Mouse (Mus musculus): ENCODE measurements around the gene Ms4a15.
A peak's percentile ranks its signal among the peaks of the same experiment; 100 is the strongest.

Ms4a15 gene

DNA sequence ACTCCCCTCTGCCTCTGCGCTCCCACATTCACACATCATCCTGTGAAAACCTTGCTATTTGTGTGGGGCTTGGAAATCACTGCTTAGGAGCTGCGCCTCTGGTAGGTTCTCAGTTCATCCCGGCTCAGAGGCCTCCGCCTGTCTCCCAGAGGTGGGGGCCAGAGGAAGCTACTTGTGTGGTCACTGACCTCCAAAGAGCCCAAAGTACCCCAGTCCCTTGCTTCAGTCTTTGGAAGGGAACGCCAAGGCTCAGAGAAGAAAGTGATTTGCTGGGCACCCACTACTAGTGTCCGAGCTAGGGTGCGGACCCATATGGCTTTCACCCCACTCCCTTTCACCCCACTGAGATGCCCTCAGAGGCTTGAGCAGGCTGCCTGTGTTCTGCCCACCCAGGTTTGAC lies at the start of gene Ms4a15:
Ms4a15 (minus strand) TSS at position 101 of the 400 bp plus-strand sequence.
- DNase-seq (ENCODE audit: low spot score in 2 of 2): no peak

DNA sequence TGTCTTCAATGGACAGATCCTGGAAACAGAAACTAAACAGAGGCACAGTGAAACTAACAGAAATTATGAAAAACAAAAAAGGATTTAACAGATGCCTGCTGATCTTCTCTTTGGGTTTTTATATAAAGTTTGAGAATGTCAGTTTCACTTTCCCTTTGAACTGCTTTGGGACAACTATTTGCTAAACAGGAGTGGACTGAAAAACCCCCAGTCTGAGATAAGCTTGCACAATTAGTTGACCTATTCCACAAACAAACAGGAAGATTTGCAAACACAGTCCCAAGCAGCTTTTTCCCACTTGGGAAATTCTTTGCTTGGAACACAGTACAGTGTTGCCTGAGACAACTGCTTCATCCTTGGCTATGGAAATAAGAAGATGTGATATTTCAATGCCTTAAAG lies 44.5 kb upstream of the Ms4a15 start:
- no peak for DNase-seq (ENCODE audit: low spot score in 2 of 2)

DNA sequence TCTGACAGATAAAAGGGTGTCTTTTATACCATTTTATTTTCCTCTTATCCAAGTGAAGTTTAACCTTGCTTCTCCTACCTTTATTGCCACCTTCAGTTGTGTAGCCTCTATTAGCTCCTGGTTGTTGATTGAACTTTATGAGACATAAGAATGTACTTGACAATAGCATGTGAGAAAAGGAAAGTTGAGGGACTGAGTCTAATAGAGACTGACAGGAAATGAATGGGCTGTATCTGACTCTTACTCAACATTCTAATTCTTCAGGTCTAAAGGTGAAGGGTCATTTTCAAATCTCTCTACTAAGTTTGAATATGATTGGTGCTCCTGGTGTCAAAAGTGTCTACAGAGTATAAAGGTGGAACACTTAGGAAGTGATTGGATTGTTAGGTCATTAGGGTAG lies 29.3 kb upstream of the Ms4a15 start:
- DNase-seq (ENCODE audit: low spot score in 2 of 2): no peak

DNA sequence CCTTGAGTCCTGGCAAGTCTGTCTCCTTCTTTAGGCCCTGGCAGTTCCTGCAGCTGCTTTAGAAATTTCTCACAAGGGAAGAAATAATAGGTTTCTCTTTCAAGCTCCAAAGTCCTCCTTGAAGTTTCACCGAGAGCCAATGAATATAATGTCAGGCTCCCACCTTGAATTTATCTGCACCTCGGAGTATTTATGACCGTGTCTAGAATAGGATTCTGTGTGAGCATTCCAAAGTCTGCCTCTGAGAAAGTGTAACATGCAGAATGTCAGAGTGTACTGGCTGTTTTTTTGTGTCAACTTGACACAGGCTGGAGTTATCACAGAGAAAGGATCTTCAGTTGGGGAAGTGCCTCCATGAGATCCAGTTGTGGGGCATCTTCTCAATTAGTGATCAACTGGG lies 24.8 kb upstream of the Ms4a15 start, which contains the start of gene Ms4a18:
Ms4a18 (minus strand) TSS at position 141 of the 400 bp plus-strand sequence.
- no peak for DNase-seq (ENCODE audit: low spot score in 2 of 2)

DNA sequence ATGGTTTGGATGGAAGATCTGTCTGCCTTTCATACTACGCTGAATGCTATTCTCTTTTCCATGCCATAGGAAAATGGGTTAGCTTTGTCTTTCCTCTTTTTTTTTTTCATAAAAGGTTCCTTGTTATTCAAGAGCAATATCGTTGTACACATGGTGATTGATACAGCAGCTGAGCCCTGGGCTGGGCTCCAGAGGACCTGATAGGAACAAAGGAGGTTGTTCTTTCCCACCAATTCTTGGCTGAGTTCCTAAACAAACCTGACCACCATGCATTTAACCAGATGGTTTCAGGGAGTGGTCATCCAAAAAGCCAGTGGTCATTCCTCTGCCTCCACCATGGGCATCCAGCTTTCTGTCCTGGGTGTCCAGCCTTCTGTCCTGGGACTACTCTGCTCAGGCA lies 24.2 kb upstream of the Ms4a15 start:
- DNase-seq (ENCODE audit: low spot score in 2 of 2): no peak

DNA sequence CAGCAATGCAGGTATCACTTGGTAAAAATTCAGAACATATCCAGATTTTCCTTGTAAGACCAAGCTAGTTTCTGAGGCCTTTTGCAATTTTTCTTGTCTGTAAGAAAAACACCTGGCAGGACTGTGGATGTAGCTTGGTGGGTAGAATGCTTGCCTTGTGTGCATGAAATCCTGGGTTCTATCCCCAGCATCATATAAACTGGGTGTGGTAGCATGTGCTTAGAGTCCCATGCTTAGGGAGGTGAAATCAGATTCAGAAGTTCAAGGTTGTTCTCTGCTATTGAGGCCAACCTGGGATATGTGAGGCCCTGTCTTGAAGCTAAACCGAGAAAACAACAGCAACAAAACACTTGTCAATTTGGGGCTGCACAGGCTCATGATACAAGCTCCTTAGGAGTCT lies 22.9 kb upstream of the Ms4a15 start:
- no peak for DNase-seq (ENCODE audit: low spot score in 2 of 2)

DNA sequence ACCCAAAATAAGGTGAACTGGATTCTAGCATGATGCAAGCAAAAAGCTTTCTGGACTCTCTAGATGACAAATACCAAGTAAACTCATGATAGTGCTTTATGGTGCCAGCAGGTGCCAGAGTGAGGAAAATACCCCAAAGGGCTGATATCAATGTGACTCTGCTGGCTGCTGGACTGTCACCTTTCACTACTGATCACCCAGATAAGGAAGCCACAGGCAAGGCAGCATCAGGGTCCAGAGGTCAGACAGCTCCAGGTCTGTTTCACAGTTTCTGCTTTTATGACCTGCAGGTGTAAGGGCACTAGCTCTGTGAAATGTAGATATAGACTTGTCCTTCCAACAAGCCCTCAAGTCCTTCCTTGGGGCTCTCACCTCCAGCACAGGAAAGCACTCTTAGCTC lies 22.4 kb upstream of the Ms4a15 start:
- DNase-seq (ENCODE audit: low spot score in 2 of 2): no peak

DNA sequence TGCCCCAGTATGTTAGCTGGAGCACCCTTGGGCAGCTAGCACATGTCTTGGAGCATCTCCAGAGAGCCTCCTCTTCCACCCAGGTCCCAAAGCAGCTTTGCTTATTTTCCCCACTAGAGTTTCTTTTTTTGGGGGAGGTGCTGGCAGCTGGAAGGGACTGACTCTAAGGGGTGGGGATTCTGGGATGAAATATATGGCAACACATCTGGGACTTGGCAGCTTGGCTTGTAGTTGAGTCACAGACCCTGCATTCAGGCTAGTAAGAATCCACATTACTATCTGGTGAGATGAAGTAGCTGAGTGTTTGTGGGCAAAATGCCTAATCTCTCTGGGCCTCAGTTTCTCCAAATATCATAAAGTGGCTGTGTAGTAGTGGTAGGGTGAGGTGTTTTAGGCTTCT lies 1.1 kb downstream of the Ms4a15 start:
- no peak for DNase-seq (ENCODE audit: low spot score in 2 of 2)

DNA sequence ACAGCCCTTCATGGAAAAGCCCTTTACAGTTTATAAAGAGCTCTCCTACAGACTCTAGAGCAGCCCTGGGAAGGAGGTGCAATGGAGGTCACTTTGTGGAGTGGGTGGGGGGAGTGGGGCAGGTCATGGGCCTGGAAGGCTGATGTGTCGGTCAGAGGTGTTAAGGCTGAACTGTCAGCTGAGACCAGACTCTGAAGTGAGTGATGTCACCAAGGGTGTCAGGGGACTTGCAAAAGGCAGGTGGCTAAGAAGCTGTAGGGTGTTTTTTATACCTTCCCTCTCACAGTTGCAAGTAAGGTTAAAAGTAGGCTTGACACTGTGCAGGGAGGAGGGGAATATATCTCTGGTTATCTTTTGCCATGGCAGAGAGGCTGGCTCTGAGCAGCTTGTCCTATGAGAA lies 2.3 kb downstream of the Ms4a15 start:
- no peak for DNase-seq (ENCODE audit: low spot score in 2 of 2)

DNA sequence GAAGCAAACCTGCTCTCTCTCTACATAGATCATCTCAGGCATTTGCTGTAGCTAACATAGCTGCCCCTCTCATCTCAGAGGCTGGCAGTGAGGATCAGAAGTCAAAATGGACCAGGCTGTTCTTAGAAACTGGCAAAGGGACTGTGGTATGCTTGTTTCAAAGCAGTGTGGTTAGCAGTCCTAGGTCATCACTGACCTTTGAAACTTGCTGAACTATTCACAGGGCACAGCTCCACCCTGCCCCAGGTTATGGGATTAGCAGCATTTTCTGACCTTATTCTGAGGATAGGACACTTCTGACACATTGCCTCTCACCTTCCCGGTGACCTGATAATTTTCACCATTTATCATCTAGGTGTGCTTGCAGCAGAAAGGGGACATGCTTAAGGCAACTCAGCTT lies 4.5 kb downstream of the Ms4a15 start:
- no peak for DNase-seq (ENCODE audit: low spot score in 2 of 2)

DNA sequence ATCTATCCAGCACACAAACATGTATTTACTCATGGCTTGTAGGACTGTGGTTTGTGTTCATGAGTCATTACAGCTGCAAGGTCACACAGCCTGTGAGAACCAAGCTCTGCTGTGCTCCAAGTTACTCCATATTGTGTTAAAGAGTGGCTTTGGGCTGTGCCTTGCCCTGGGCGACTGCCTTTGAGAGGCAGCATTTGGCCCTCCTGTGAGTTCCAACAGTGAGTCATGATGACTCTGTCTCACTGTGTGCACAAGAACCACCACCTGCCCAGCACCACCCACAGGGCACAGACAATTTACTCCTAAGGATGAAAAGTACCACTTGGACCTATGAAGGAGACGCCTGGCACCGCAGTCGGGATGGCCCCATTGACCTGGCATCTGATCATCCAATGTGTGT lies 7.2 kb downstream of the Ms4a15 start:
- no peak for DNase-seq (ENCODE audit: low spot score in 2 of 2)

DNA sequence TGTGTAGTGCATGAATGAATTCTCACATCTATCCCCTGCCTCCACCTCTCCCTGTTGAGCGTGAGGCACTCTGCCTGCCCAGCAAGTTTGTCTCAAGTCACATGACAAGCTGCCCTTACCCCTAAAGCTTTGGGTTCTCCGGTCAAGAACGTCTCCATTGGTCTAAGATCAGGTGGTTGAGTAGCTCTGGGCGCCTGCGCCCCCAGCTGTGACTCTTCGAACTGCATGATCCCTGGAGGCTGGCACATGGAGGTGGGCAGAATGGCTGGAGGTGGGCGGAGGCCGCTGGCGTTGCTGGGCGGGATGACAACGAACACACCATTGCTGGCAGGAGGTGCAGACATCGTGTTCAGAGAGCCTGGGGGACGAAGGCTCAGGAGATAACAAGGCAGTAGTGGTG lies 8.5 kb downstream of the Ms4a15 start:
- no peak for DNase-seq (ENCODE audit: low spot score in 2 of 2)

DNA sequence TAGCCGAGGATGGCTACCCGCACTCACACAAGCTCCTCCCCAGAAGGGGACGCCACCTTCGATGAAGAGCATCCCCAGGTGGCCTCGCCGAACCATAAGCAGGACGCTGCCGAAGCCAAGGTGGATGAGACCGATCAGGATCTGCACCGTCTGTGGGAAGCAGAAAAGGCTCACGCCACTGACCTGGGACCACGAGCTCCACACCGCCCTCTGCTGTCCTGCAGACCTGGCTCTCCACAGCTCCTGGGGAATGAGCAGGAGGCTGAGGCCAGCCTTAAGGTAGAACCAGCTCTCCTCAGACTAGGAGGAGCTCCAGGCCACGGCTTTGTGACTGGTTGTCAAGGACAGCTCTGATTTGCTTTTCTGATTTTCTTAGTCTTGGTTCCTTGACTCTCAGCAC lies 9.9 kb downstream of the Ms4a15 start:
- DNase-seq (ENCODE audit: low spot score in 2 of 2): peak; percentile 15 to 32

DNA sequence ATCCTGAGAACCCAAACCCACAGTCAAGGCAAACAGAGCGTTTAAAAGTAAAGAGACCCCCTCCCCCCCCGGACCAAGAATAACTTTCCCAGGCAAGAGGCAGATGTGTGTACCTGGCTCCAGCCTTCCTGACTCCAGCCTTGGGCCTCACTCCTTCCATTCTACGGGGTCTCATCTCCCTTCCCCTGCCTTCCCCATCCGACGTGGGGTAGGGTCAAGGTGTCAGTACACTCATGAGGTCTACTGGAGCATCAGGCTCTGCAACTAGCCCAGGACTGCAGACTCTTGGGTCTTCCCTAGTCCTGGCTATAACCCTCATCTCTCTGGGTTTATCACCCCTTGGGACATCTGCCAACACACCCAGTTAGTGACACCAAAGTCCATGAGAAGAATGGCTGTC lies 12.8 kb downstream of the Ms4a15 start:
- no peak for DNase-seq (ENCODE audit: low spot score in 2 of 2)

DNA sequence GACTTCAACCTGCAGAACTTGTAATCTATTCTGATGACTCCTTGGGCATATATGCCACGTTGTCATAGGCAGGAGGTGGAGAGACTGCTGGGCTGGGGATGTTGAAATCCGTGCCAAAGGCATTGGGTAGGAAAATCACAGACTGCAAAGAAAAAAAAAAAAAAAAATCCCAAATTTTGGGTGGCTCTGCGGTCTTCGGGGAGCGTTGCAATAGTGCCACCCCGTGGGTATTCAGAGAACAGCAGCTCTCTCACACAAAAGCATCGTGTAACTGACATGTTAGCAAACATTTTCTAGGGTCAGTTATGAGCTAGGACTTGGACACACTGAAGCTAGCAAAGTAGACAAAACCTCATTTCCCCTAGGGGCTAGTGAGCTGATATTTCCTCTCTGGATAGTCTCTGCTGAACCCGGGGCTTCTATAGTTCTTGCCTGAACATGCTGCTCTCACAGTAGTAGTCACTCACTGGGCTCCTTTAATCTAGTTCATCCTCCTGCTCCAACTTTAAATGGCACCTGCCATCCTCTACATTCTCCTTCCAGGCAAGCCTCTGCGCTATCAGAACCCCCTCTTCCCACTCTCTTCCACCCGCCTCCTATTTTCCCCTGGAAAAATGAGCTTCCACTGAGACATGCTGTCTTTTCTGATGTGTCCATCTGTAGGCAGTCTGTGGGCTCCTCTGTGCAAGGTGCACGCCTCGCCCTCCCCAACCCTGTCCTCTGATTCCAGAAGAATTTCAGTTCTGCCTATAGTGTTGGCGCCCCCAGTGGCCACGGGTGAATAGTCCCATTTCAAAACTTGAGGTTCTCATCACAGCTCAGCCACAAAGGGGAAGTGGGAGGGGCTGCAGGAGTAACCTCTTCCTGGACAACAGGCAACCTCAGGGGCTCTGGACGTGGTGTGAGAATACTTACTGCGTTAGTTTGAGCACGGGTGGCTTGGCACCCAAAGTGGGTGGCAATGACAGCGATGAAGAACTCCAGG lies 13.6 kb downstream of the Ms4a15 start:
- DNase-seq (ENCODE audit: low spot score in 2 of 2): peak; percentile 64 to 73

DNA sequence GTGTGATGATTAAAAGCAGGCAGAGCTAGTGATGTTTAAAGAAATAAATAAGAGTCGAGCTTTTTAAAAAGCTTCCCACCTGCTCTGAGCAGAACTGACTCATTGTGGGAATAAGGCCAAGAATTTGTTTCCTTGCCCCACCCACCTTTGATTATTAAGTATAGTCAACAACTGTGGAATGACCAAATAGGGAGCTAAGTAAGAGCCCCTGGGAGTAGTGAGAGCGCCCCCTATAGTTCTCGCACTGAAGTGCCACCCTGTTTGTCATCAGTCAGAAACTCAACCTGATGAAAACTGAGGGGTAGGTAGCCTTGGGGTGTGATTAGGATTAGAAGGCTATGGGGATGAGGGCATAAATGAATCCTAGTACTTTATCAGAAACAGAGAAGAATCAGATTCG lies 16.7 kb downstream of the Ms4a15 start:
- DNase-seq (ENCODE audit: low spot score in 2 of 2): peak; percentile 30 to 32

DNA sequence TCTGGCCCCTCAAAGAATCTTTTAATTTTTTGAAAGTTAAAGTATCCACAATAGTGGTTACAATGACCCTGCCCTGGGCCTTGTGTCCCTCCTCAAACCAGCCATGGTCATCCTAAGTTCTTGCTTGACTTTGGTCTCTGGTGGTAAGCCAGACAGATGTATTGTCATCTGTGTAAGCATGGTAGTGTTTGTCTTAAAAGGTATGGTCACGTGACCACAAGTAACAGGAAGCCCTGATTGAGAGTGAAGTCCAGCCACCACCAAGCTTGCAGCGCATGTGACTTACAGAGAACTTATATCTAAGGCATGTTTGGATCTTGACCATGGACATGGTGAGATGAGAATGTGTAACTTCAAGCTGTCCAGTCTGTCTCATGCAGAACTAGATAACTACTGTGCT lies 17.9 kb downstream of the Ms4a15 start:
- DNase-seq (ENCODE audit: low spot score in 2 of 2): no peak

DNA sequence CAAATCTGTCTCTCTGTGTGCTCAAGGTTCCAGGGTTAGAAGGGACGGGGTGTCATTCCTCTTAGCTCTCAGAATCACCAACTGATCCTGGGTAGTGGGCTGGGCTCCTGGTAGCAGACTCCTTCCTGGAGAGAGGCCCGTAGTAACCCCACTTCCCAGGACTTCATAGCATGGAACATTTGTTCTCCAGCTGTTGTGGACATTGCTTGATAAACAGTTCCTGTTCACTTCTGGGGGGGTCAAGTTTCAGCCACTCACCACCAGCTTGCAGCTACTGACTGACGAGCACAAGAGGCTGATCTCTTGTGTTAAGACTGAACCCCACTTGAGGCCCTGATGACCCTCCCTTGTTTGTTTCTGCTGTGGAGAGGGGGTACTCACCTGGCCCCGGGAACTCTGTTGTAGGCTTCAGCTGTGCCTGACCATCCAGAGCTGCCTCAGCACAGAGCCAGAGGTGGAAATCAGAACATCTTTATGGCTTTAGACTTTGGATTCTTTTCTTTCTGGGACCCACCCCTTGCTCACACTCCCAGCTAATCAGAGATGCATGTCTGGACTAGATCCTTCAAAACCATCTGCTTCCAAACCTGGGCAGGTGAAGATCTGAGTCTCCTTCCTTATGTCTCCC lies 18.7 kb downstream of the Ms4a15 start, which contains the start of gene Ms4a10:
Ms4a10 (minus strand) TSS at position 433 of the 628 bp plus-strand sequence.
- no peak for DNase-seq (ENCODE audit: low spot score in 2 of 2)

DNA sequence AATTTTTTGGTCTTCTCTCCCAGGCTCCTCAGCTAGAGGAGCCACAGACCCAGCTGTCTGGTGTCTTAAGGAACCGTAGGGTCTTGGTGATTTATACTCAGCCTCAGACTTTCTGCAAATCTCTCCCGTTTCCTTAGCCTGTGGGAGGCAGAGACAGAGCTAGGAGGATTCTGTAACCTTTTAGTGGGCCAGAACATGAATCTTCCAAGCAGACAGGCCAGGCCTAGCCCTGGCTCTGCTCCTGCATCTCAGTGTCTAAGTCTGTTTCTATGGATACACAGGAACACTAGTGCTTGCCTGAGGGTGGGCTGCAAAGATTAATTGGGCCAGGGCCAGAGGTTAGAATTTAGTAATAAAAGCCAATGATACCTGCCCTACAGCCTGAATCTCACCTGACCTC lies 19.9 kb downstream of the Ms4a15 start:
- DNase-seq (ENCODE audit: low spot score in 2 of 2): no peak

DNA sequence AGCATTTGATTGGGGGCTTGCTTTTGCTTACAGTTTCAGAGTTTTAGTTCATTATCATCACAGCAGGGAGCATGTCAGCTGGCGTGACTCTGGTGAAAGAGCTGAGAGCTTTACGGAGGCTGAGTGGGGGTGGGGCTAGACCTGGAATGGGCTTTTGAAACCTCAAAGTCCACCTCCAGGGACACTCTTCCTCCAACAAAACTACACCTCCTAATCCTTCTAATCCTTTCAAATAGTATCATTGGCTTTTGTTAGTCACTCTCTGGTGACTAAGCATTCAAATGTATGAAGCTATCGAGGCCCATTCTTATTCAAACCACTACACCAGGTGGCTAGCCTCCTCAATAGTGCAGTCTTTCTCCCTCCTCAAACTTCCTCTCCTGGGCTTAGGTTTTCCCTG lies 20.4 kb downstream of the Ms4a15 start:
- no peak for DNase-seq (ENCODE audit: low spot score in 2 of 2)

DNA sequence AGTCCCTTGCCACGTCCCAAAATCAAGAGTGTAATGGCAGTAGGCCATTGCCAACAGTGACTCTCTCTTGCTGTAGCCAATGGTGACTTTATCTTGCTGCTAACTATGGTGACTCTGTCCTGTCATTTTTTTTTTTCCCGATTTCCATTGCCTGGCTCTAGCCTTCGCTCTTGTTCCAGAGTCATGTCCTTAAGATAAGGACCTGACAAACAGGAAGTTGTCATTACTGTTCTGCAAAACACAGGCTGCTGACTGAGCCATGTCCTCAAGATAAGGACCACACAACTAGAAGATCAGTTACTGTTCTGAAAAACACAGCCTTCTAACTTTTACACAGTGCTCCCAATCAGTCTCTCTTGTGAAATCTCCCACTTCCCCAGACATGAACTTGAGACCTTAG lies 22.6 kb downstream of the Ms4a15 start:
- no peak for DNase-seq (ENCODE audit: low spot score in 2 of 2)

DNA sequence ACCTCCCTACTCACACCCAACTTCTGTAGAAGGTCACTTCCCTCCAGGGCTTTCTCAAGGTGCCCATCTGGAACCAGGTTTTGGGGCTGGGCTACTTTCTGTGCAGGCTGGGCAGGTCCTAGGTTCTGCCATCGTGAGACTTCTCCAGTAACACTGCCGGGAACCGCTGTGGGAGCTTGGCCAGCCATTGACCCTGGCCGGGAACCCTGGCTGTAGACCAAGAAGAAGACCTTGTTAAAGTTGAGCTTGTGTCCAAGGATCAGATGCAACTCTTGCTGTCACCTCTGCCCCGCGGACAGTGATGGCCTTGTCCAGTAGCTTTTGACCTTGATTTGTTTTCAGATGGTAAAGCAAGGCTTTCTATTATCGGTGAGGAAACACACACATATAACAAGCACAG lies 24.5 kb downstream of the Ms4a15 start:
- no peak for DNase-seq (ENCODE audit: low spot score in 2 of 2)

DNA sequence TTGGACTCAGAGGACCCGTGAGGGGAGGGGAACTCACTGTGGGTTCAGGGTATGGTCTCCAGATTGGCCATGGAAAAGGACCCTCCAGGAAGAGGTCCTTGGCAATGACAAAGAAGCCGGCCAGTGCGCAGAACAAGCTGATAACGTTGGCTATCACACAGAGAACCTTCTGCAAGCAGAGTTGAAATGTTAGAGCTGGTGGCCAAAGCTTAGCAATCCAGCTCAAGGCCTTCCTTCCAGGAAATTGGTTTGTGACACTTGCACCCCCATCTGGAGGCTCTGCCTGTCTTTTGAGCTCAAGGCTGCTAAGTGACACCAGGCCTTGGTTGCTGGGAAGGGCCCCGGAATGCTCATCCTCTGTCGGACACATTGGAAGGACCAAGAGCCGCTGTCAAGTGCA lies 27.3 kb downstream of the Ms4a15 start:
- DNase-seq (ENCODE audit: low spot score in 2 of 2): no peak

All from urinary bladder, postnatal 36 days (tissue).